Mouse (Mus musculus): ENCODE data around the gene Sox15. TPM values are rescaled to one million over a fixed set of nuclear protein-coding genes. Genes with fewer than 3 reads are reported as not detected.
A peak's percentile ranks its signal among the peaks of the same experiment; 100 is the strongest.

The Sox15 gene
- polyA plus RNA-seq, 2 experiments, result 1.5 to 3.0 TPM

GRCm38 (mm10) chr11:69657462-69657881 lies 2.4 kb downstream of the Sox15 start:
- ATAC-seq (ENCODE audit: low FRiP score, low read depth), result no peak
- H3K9me3 ChIP-seq (ENCODE audit: control insufficient read depth, low read length), result no peaks in the 10 kb centered on the region
- DNase-seq (ENCODE audit: low spot score), result no peak
- no peak for TF ChIP-seq POLR2A (IDR thresholded peaks at IDR 0.05; ENCODE audit: borderline replicate concordance, extremely low read depth, insufficient read depth, insufficient read length)
- H3K27ac ChIP-seq (replicated peaks; ENCODE audit: low read depth, low read length), result no peak overlapping the region
- no peak overlapping the region for H3K4me2 ChIP-seq (replicated peaks; ENCODE audit: low read depth, low read length, severe bottlenecking)
- H3K27me3 ChIP-seq (ENCODE audit: control insufficient read depth, insufficient read depth, low read length), result no peaks in the 10 kb centered on the region
- WGBS, result 85% methylated on average over 15 of the region's 15 CpGs
- H3K9ac ChIP-seq (ENCODE audit: low read depth, low read length, severe bottlenecking), result no peak overlapping the region
- H3K36me3 ChIP-seq (ENCODE audit: control insufficient read depth, insufficient read depth, low read length), result peaks cover 67% of the 10 kb centered on the region
- peaks cover 15% of the 10 kb centered on the region for H3K4me1 ChIP-seq (ENCODE audit: control insufficient read depth, insufficient read depth, low read length)
- no peak overlapping the region for H3K4me3 ChIP-seq (replicated peaks; ENCODE audit: low read length)

GRCm38 (mm10) chr11:69661221-69661881 lies 6.2 kb downstream of the Sox15 start:
- WGBS, result 85% methylated on average over 3 of the region's 3 CpGs
- Histone ChIP-seq H3K4me3 (replicated peaks; ENCODE audit: low read length) (peak overlapping the region; percentile 54), H3K9ac (ENCODE audit: low read depth, low read length, severe bottlenecking) (peak overlapping the region; percentile 64), H3K27me3 (ENCODE audit: control insufficient read depth, insufficient read depth, low read length) (no peaks in the 10 kb centered on the region), H3K4me1 (ENCODE audit: control insufficient read depth, insufficient read depth, low read length) (peaks cover 10% of the 10 kb centered on the region), H3K27ac (replicated peaks; ENCODE audit: low read depth, low read length) (peak overlapping the region; percentile 93; the same call in 1 of the 2 replicates), H3K4me2 (replicated peaks; ENCODE audit: low read depth, low read length, severe bottlenecking) (peak overlapping the region; percentile 52), H3K36me3 (ENCODE audit: control insufficient read depth, insufficient read depth, low read length) (peaks cover 64% of the 10 kb centered on the region), H3K9me3 (ENCODE audit: control insufficient read depth, low read length) (no peaks in the 10 kb centered on the region)
- TF ChIP-seq POLR2A (IDR thresholded peaks at IDR 0.05; ENCODE audit: borderline replicate concordance, extremely low read depth, insufficient read depth, insufficient read length), result no peak
- no peak for ATAC-seq (ENCODE audit: low FRiP score, low read depth)
- DNase-seq (ENCODE audit: low spot score), result no peak

GRCm38 (mm10) chr11:69662213-69662966 lies 7.3 kb downstream of the Sox15 start, which contains the start of gene Mpdu1:
Gene Mpdu1, minus strand, starts transcription at chr11:69662642.
- no peaks in the 10 kb centered on the region for H3K9me3 ChIP-seq (ENCODE audit: control insufficient read depth, low read length)
- H3K4me1 ChIP-seq (ENCODE audit: control insufficient read depth, insufficient read depth, low read length), result peaks cover 10% of the 10 kb centered on the region
- no peaks in the 10 kb centered on the region for H3K27me3 ChIP-seq (ENCODE audit: control insufficient read depth, insufficient read depth, low read length)
- peak; percentile 92 for ATAC-seq (ENCODE audit: low FRiP score, low read depth)
- DNase-seq (ENCODE audit: low spot score), result peak; percentile 94
- peaks cover 64% of the 10 kb centered on the region for H3K36me3 ChIP-seq (ENCODE audit: control insufficient read depth, insufficient read depth, low read length)
- H3K4me2 ChIP-seq (replicated peaks; ENCODE audit: low read depth, low read length, severe bottlenecking), result peak within 1 kb of the TSS; percentile 52
- peak within 1 kb of the TSS; percentile 93 for H3K27ac ChIP-seq (replicated peaks; ENCODE audit: low read depth, low read length)
- peak; percentile 90; the same call in 1 of the 2 replicates for TF ChIP-seq POLR2A (IDR thresholded peaks at IDR 0.05; ENCODE audit: borderline replicate concordance, extremely low read depth, insufficient read depth, insufficient read length)
- WGBS, result under 1% methylated on average over 48 of the region's 48 CpGs
- peak within 1 kb of the TSS; percentile 64 for H3K9ac ChIP-seq (ENCODE audit: low read depth, low read length, severe bottlenecking)
- H3K4me3 ChIP-seq (replicated peaks; ENCODE audit: low read length), result peak within 1 kb of the TSS; percentile 54

GRCm38 (mm10) chr11:69662967-69663671 lies 8.0 kb downstream of the Sox15 start:
- 71% methylated on average over 13 of the region's 13 CpGs for WGBS
- H3K27me3 ChIP-seq (ENCODE audit: control insufficient read depth, insufficient read depth, low read length), result no peaks in the 10 kb centered on the region
- H3K4me1 ChIP-seq (ENCODE audit: control insufficient read depth, insufficient read depth, low read length), result peaks cover 10% of the 10 kb centered on the region
- peak overlapping the region; percentile 54 for H3K4me3 ChIP-seq (replicated peaks; ENCODE audit: low read length)
- DNase-seq (ENCODE audit: low spot score) (no peak), ATAC-seq (ENCODE audit: low FRiP score, low read depth) (no peak)
- H3K9me3 ChIP-seq (ENCODE audit: control insufficient read depth, low read length), result no peaks in the 10 kb centered on the region
- TF ChIP-seq POLR2A (IDR thresholded peaks at IDR 0.05; ENCODE audit: borderline replicate concordance, extremely low read depth, insufficient read depth, insufficient read length), result no peak
- H3K9ac ChIP-seq (ENCODE audit: low read depth, low read length, severe bottlenecking), result peak overlapping the region; percentile 64
- H3K4me2 ChIP-seq (replicated peaks; ENCODE audit: low read depth, low read length, severe bottlenecking), result peak overlapping the region; percentile 52
- peaks cover 64% of the 10 kb centered on the region for H3K36me3 ChIP-seq (ENCODE audit: control insufficient read depth, insufficient read depth, low read length)
- H3K27ac ChIP-seq (replicated peaks; ENCODE audit: low read depth, low read length), result peak overlapping the region; percentile 93

- H3K27me3 ChIP-seq (ENCODE audit: control insufficient read depth, insufficient read depth, low read length), result no peaks in the 10 kb centered on the region
- TF ChIP-seq POLR2A (IDR thresholded peaks at IDR 0.05; ENCODE audit: borderline replicate concordance, extremely low read depth, insufficient read depth, insufficient read length), result no peak
- H3K4me2 ChIP-seq (replicated peaks; ENCODE audit: low read depth, low read length, severe bottlenecking), result no peak overlapping the region
- no peak for ATAC-seq (ENCODE audit: low FRiP score, low read depth)
- no peak overlapping the region for H3K4me3 ChIP-seq (replicated peaks; ENCODE audit: low read length)
- peaks cover 10% of the 10 kb centered on the region for H3K4me1 ChIP-seq (ENCODE audit: control insufficient read depth, insufficient read depth, low read length)
- 84% methylated on average over 6 of the region's 6 CpGs for WGBS
- H3K36me3 ChIP-seq (ENCODE audit: control insufficient read depth, insufficient read depth, low read length), result peaks cover 64% of the 10 kb centered on the region
- no peak for DNase-seq (ENCODE audit: low spot score)
- H3K9ac ChIP-seq (ENCODE audit: low read depth, low read length, severe bottlenecking), result no peak overlapping the region
- H3K9me3 ChIP-seq (ENCODE audit: control insufficient read depth, low read length), result no peaks in the 10 kb centered on the region
- no peak overlapping the region; the same call in 1 of the 2 replicates for H3K27ac ChIP-seq (replicated peaks; ENCODE audit: low read depth, low read length)
These were observed 8.7 kb downstream of the Sox15 start for GRCm38 (mm10) chr11:69663795-69664194.
